Comparison of ENCODE assay signal across 9 mouse cellular contexts in the genomic region with DNA sequence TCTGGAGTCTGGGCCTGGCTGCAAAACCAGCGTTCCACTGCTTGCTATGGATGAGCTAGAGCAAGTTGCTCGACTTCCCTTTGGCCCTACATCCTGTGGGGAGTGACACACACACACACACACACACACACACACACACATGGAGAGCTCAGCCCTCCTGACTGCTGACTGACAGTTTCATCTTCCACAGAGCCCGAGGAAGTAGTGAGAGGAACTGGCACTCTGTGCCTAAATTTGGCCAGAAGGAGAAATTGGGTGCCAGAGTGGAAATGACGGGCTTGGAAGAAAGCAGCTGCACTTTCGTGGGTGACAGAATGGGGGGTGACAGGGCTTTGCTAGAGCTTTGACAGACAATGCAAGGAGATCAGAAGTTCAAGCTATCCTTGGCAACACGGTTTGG. TPM values are rescaled to one million over a fixed set of nuclear protein-coding genes. Genes with fewer than 3 reads are reported as not detected.
DNase-seq lines count a peak whose midpoint lies in the region; ATAC-seq and TF ChIP-seq lines count a peak whose summit lies in the region.
"Had no signal": no experiment of that assay in that cellular context is flagged by ENCODE, and none has a peak within 500 bp of the region (broad histone marks: within the 10 kb centered on the region; RNA-seq: fewer than 3 reads in every experiment).

No protein-coding gene starts in this region.

- DNase-seq in kidney, adult 2 months = peak; percentile 54
- DNase-seq in adipocyte (ENCODE audit: low spot score) = peak; percentile 26
- DNase-seq in liver, postnatal 0 days = peak; percentile 59
- DNase-seq in thymus, postnatal 4 days = peak; percentile 53

- H3K4me2 ChIP-seq in kidney, embryonic 14.5 days (replicated peaks; ENCODE audit: low read depth, low read length) = no peak overlapping the region
- peak overlapping the region; percentile 33 for H3K4me2 ChIP-seq in liver, postnatal 0 days (ENCODE audit: low read depth, low read length)
- H3K4me2 ChIP-seq in intestine, embryonic 15.5 days (replicated peaks) = no peak overlapping the region
- H3K4me2 ChIP-seq in midbrain, embryonic 15.5 days = no peak overlapping the region

- H3K4me3 ChIP-seq in kidney, adult 2 months (ENCODE audit: insufficient read depth, low read depth, low read length) = no peak overlapping the region
- no peak overlapping the region for H3K4me3 ChIP-seq in kidney, embryonic 14.5 days (ENCODE audit: low read length)
- H3K4me3 ChIP-seq in liver, postnatal 0 days (ENCODE audit: low read depth, low read length) = no peak overlapping the region
- no peak overlapping the region for H3K4me3 ChIP-seq in intestine, embryonic 15.5 days (replicated peaks)
- H3K4me3 ChIP-seq in midbrain, embryonic 15.5 days = no peak overlapping the region

- 49% methylated on average over 6 of the region's 6 CpGs for WGBS in kidney, adult 2 months
- WGBS in kidney, embryonic 14.5 days = 61% methylated on average over 6 of the region's 6 CpGs
- 23% methylated on average over 6 of the region's 6 CpGs for WGBS in liver, postnatal 0 days (ENCODE audit: insufficient replicate concordance)
- WGBS in intestine, embryonic 15.5 days = 53% methylated on average over 6 of the region's 6 CpGs
- WGBS in midbrain, embryonic 15.5 days = 63% methylated on average over 6 of the region's 6 CpGs

- no peaks in the 10 kb centered on the region for H3K4me1 ChIP-seq in kidney, adult 2 months (ENCODE audit: control insufficient read depth, insufficient read depth, low read length)
- no peaks in the 10 kb centered on the region for H3K4me1 ChIP-seq in kidney, embryonic 14.5 days (ENCODE audit: control insufficient read depth, insufficient read depth, low read length)
- peaks cover 7% of the 10 kb centered on the region; the same call in 1 of the 2 replicates for H3K4me1 ChIP-seq in liver, postnatal 0 days (ENCODE audit: insufficient read depth)
- H3K4me1 ChIP-seq in intestine, embryonic 15.5 days (replicated peaks) = no peaks in the 10 kb centered on the region
- no peaks in the 10 kb centered on the region for H3K4me1 ChIP-seq in midbrain, embryonic 15.5 days

- no peak for TF ChIP-seq CTCF in kidney, adult 2 months (conservative IDR thresholded peaks at IDR 0.05; ENCODE audit: insufficient read depth, insufficient read length, low read depth, low read length)
- no peak for TF ChIP-seq CTCF in liver, postnatal 0 days (IDR thresholded peaks at IDR 0.05; ENCODE audit: low read depth)

- H3K36me3 ChIP-seq in kidney, adult 2 months (ENCODE audit: control insufficient read depth, insufficient read depth, low read length) = no peaks in the 10 kb centered on the region
- H3K36me3 ChIP-seq in kidney, embryonic 14.5 days (ENCODE audit: control insufficient read depth, insufficient read depth, low read length) = no peaks in the 10 kb centered on the region
- no peaks in the 10 kb centered on the region for H3K36me3 ChIP-seq in liver, postnatal 0 days (replicated peaks; ENCODE audit: insufficient read depth, low read length)
- H3K36me3 ChIP-seq in intestine, embryonic 15.5 days = no peaks in the 10 kb centered on the region
- no peaks in the 10 kb centered on the region for H3K36me3 ChIP-seq in midbrain, embryonic 15.5 days (replicated peaks)

- no peak for ATAC-seq in kidney, embryonic 14.5 days (ENCODE audit: low FRiP score, low TSS enrichment)
- peak; percentile 80 for ATAC-seq in granulocyte monocyte progenitor cell, adult 5-6 weeks (replicated peaks; ENCODE audit: poor library complexity, severe bottlenecking)
- ATAC-seq in liver, postnatal 0 days = peak; percentile 62
- no peak for ATAC-seq in intestine, embryonic 15.5 days
- no peak for ATAC-seq in midbrain, embryonic 15.5 days (replicated peaks)

- no peak for TF ChIP-seq EP300 in liver, postnatal 0 days (IDR thresholded peaks at IDR 0.05; ENCODE audit: low read depth)

- H3K9ac ChIP-seq in kidney, embryonic 14.5 days (ENCODE audit: low read depth, low read length) = no peak overlapping the region
- no peak overlapping the region for H3K9ac ChIP-seq in liver, postnatal 0 days (replicated peaks)
- no peak overlapping the region for H3K9ac ChIP-seq in intestine, embryonic 15.5 days
- no peak overlapping the region for H3K9ac ChIP-seq in midbrain, embryonic 15.5 days

- H3K27ac ChIP-seq in kidney, adult 2 months (ENCODE audit: insufficient read depth, low read depth, low read length) = no peak overlapping the region
- H3K27ac ChIP-seq in kidney, embryonic 14.5 days (ENCODE audit: low read depth, low read length) = no peak overlapping the region
- peak overlapping the region; percentile 73 for H3K27ac ChIP-seq in liver, postnatal 0 days (ENCODE audit: low read depth)
- no peak overlapping the region for H3K27ac ChIP-seq in intestine, embryonic 15.5 days
- H3K27ac ChIP-seq in midbrain, embryonic 15.5 days = no peak overlapping the region

- H3K9me3 ChIP-seq in kidney, embryonic 14.5 days (ENCODE audit: control insufficient read depth, low read length) = no peaks in the 10 kb centered on the region
- no peaks in the 10 kb centered on the region for H3K9me3 ChIP-seq in liver, postnatal 0 days (ENCODE audit: low read length)
- H3K9me3 ChIP-seq in intestine, embryonic 15.5 days = no peaks in the 10 kb centered on the region
- no peaks in the 10 kb centered on the region for H3K9me3 ChIP-seq in midbrain, embryonic 15.5 days

- TF ChIP-seq POLR2A in kidney, adult 2 months (IDR thresholded peaks at IDR 0.05; ENCODE audit: low read depth, low read length) = no peak

- H3K27me3 ChIP-seq in kidney, adult 2 months (replicated peaks; ENCODE audit: control insufficient read depth, insufficient read depth, low read length) = no peaks in the 10 kb centered on the region
- H3K27me3 ChIP-seq in kidney, embryonic 14.5 days (ENCODE audit: control insufficient read depth, insufficient read depth, low read length) = no peaks in the 10 kb centered on the region
- no peaks in the 10 kb centered on the region for H3K27me3 ChIP-seq in liver, postnatal 0 days (ENCODE audit: insufficient read depth, low read length)
- H3K27me3 ChIP-seq in intestine, embryonic 15.5 days (replicated peaks) = no peaks in the 10 kb centered on the region
- no peaks in the 10 kb centered on the region for H3K27me3 ChIP-seq in midbrain, embryonic 15.5 days (replicated peaks)

RNA-seq across cellular contexts. Expression of a gene that starts 9.5 kb away (rescaled TPM):
- not detected in 2 replicates for polyA plus RNA-seq in kidney, adult 2 months (2012; rRNA removed)
- polyA plus RNA-seq in kidney, embryonic 14.5 days (2014; fragmentation: Nextera tagmentation; extraction: Ambion mirVana) = not detected in 2 replicates
- total RNA-seq in granulocyte monocyte progenitor cell, adult 5-6 weeks (2014; fragmentation: Nextera tagmentation) = 102 and 159 TPM in 2 replicates
- total RNA-seq in granulocyte monocyte progenitor cell, adult 5-6 weeks (2017) = 86.7 and 90.4 TPM in 2 replicates
- polyA plus RNA-seq in liver, postnatal 0 days (2015; fragmentation: Nextera tagmentation; extraction: Ambion mirVana) = 0.94 and 1.2 TPM in 2 replicates
- 0.30 and 0.34 TPM in 2 replicates for polyA plus RNA-seq in intestine, embryonic 15.5 days (2015; fragmentation: Nextera tagmentation; extraction: Ambion mirVana)
- polyA plus RNA-seq in midbrain, embryonic 15.5 days (2015; fragmentation: Nextera tagmentation; extraction: Ambion mirVana) = not detected in 2 replicates
- polyA plus RNA-seq: gonadal fat pad, adult 2 months had no signal

RNA-seq across cellular contexts. Expression of a gene that starts 23.7 kb away (rescaled TPM):
- 7.9 and 11.6 TPM in 2 replicates for polyA plus RNA-seq in kidney, adult 2 months (2012; rRNA removed)
- 14.4 and 18.7 TPM in 2 replicates for polyA plus RNA-seq in kidney, embryonic 14.5 days (2014; fragmentation: Nextera tagmentation; extraction: Ambion mirVana)
- total RNA-seq in granulocyte monocyte progenitor cell, adult 5-6 weeks (2014; fragmentation: Nextera tagmentation) = 185 and 192 TPM in 2 replicates
- 110 and 119 TPM in 2 replicates for total RNA-seq in granulocyte monocyte progenitor cell, adult 5-6 weeks (2017)
- polyA plus RNA-seq in liver, postnatal 0 days (2015; fragmentation: Nextera tagmentation; extraction: Ambion mirVana) = 18.5 and 20.5 TPM in 2 replicates
- polyA plus RNA-seq in intestine, embryonic 15.5 days (2015; fragmentation: Nextera tagmentation; extraction: Ambion mirVana) = 13.7 and 13.8 TPM in 2 replicates
- 8.4 and 8.6 TPM in 2 replicates for polyA plus RNA-seq in midbrain, embryonic 15.5 days (2015; fragmentation: Nextera tagmentation; extraction: Ambion mirVana)

RNA-seq across cellular contexts. Expression of a gene that starts 57.8 kb away (rescaled TPM):
- 2.7 and 3.5 TPM in 2 replicates for polyA plus RNA-seq in kidney, adult 2 months (2012; rRNA removed)
- polyA plus RNA-seq in kidney, embryonic 14.5 days (2014; fragmentation: Nextera tagmentation; extraction: Ambion mirVana) = 10.8 and 14.5 TPM in 2 replicates
- total RNA-seq in granulocyte monocyte progenitor cell, adult 5-6 weeks (2014; fragmentation: Nextera tagmentation) = 10.8 and 17.9 TPM in 2 replicates
- 21.9 and 22.5 TPM in 2 replicates for total RNA-seq in granulocyte monocyte progenitor cell, adult 5-6 weeks (2017)
- polyA plus RNA-seq in liver, postnatal 0 days (2015; fragmentation: Nextera tagmentation; extraction: Ambion mirVana) = 3.1 and 3.4 TPM in 2 replicates
- 11.4 and 11.5 TPM in 2 replicates for polyA plus RNA-seq in intestine, embryonic 15.5 days (2015; fragmentation: Nextera tagmentation; extraction: Ambion mirVana)
- 21.1 and 22.6 TPM in 2 replicates for polyA plus RNA-seq in midbrain, embryonic 15.5 days (2015; fragmentation: Nextera tagmentation; extraction: Ambion mirVana)

RNA-seq across cellular contexts. Expression of a gene that starts 57.9 kb away (rescaled TPM):
- polyA plus RNA-seq in kidney, adult 2 months (2012; rRNA removed) = 5.2 and 6.0 TPM in 2 replicates
- polyA plus RNA-seq in kidney, embryonic 14.5 days (2014; fragmentation: Nextera tagmentation; extraction: Ambion mirVana) = 17.7 and 22.4 TPM in 2 replicates
- total RNA-seq in granulocyte monocyte progenitor cell, adult 5-6 weeks (2014; fragmentation: Nextera tagmentation) = 13.5 and 22.1 TPM in 2 replicates
- 12.9 and 16.0 TPM in 2 replicates for total RNA-seq in granulocyte monocyte progenitor cell, adult 5-6 weeks (2017)
- polyA plus RNA-seq in liver, postnatal 0 days (2015; fragmentation: Nextera tagmentation; extraction: Ambion mirVana) = 10.7 and 10.8 TPM in 2 replicates
- polyA plus RNA-seq in intestine, embryonic 15.5 days (2015; fragmentation: Nextera tagmentation; extraction: Ambion mirVana) = 17.5 and 21.0 TPM in 2 replicates
- 13.7 and 15.6 TPM in 2 replicates for polyA plus RNA-seq in midbrain, embryonic 15.5 days (2015; fragmentation: Nextera tagmentation; extraction: Ambion mirVana)

Comparison
In these comparisons a context has a peak if more than half of its experiments do, and no peak if none do; other contexts are left out.
1. ATAC-seq: peak in granulocyte monocyte progenitor cell, adult 5-6 weeks (single experiment) and liver, postnatal 0 days (single experiment); none in kidney, embryonic 14.5 days (single experiment), intestine, embryonic 15.5 days (single experiment) and midbrain, embryonic 15.5 days (single experiment).
2. Peak in every context shown above with its lines, with median percentiles within 50 percentile points of each other: DNase-seq.